Mouse (Mus musculus) liver, embryonic 11.5 days (tissue): ENCODE measurements around the gene Pim2. TPM values are rescaled to one million over a fixed set of nuclear protein-coding genes. Genes with fewer than 3 reads are reported as not detected.

Experiments used
- ATAC-seq: fragments of 200-750 bp; cut with Nextera tagmentation; replicated peaks from 2 replicates; pipeline ENCODE4 v1.8.0; 2017; ENCODE audit warnings: moderate number of reproducible peaks, mild to moderate bottlenecking, moderate TSS enrichment, moderate library complexity; ENCODE audit not compliant: low FRiP score
- DNase-seq: peaks from one replicate; pipeline ENCODE4 v3.0.0-alpha.2; 2017; ENCODE audit warnings: low spot score
- H3K27ac ChIP-seq: fragments of 300-500 bp; sonication (generic); 2 replicates; pipeline ENCODE4 v1.5.1; 2014; ENCODE audit warnings: mild to moderate bottlenecking, low read depth, low read length, control low read depth
- H3K27me3 ChIP-seq: fragments of 300-500 bp; sonication (generic); replicated peaks from 2 replicates; pipeline ENCODE4 v1.6.1; 2014; ENCODE audit warnings: low read length, mixed read lengths; ENCODE audit not compliant: control insufficient read depth, insufficient read depth
- H3K36me3 ChIP-seq: fragments of 300-500 bp; sonication (generic); 2 replicates; pipeline ENCODE4 v1.6.1; 2014; ENCODE audit warnings: mild to moderate bottlenecking, low read length, moderate library complexity, mixed read lengths; ENCODE audit not compliant: control insufficient read depth, insufficient read depth
- H3K4me1 ChIP-seq: fragments of 300-500 bp; sonication (generic); replicated peaks from 2 replicates; pipeline ENCODE4 v1.6.1; 2014; ENCODE audit warnings: low read length, mixed read lengths; ENCODE audit not compliant: control insufficient read depth, insufficient read depth
- H3K4me2 ChIP-seq: fragments of 300-500 bp; sonication (generic); 2 replicates; pipeline ENCODE4 v1.6.1; 2014; ENCODE audit warnings: mild to moderate bottlenecking, control low read depth, moderate library complexity
- H3K4me3 ChIP-seq: fragments of 300-500 bp; sonication (generic); 2 replicates; pipeline ENCODE4 v1.5.1; 2014; ENCODE audit warnings: low read depth, low read length, control low read depth
- H3K9ac ChIP-seq: fragments of 300-500 bp; sonication (generic); 2 replicates; pipeline ENCODE4 v1.6.1; 2014; ENCODE audit warnings: low read depth, low read length, control low read depth
- H3K9me3 ChIP-seq: fragments of 300-500 bp; sonication (generic); 2 replicates; pipeline ENCODE4 v1.6.1; 2016; ENCODE audit warnings: low read length, inconsistent platforms, mixed read lengths; ENCODE audit not compliant: control insufficient read depth
- WGBS: fragments of 180-500 bp; shearing (Covaris S2); extraction: QIAGEN DNeasy Blood & Tissue Kit; methylation state at CpG from one replicate; pipeline ENCODE4 v1.1.7; 2014; 5-methylcytosine and 5-hydroxymethylcytosine counted together
- polyA plus RNA-seq: library from polyadenylated mRNA; unstranded; fragments of >200 nt; fragmentation: Nextera tagmentation; extraction: Ambion mirVana; gene quantifications from 2 replicates; pipeline ENCODE4 v1.2.1, GENCODE M21; 2014

Gene Pim2
- polyA plus RNA-seq, 1 experiment from 2014 or later: 8.5 TPM

DNA sequence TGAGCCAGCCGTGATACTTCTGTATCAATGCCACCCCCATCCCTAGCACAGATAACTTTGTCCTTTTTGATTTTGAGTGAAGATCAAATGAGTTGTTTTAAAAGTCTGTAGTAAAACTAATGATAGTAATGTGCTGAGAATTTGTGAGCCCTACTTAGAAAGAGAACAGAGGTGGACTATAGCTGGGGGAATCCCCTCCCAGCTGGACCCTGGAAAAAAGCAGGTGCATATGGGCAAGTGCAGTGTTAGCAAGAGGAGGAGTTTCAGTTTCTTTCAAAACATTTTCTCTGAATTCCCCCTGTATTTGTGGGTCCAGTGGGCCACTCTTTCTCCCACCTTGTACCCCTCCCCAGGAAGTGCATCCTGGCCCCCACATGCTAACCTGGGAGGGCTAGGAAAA, 14.9 kb upstream of the Pim2 start:
- Histone ChIP-seq H3K9ac (no peak overlapping the region), H3K9me3 (no peaks in the 10 kb centered on the region), H3K27me3 (no peaks in the 10 kb centered on the region), H3K4me1 (peaks cover 3% of the 10 kb centered on the region), H3K4me2 (no peak overlapping the region), H3K36me3 (no peaks in the 10 kb centered on the region; the same call in 1 of the 2 replicates), H3K27ac (no peak overlapping the region), H3K4me3 (no peak overlapping the region)
- no peak for ATAC-seq
- WGBS: 81% methylated on average over 1 of the region's 1 CpGs
- DNase-seq: no peak

DNA sequence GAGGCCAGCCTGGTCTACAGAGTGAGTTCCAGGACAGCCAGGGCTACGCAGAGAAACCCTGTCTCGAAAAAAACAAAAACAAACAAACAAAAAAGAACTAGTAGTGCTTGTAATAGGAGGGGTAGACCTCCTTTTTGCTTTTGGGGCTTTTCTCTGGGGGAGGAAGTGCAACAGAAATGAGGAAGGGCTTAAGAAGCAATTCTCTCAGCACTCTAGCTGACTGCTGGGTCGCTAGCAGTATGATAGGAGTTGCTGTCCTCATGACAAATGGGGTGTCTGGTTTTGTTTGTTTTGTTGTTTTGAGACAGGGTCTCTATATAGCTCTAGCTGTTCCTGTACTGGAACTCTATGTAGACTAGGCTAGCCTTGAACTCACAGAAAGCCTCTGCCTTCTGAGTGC, 13.5 kb upstream of the Pim2 start:
- H3K36me3 ChIP-seq: no peaks in the 10 kb centered on the region; the same call in 1 of the 2 replicates
- no peak overlapping the region for H3K4me3 ChIP-seq
- no peaks in the 10 kb centered on the region for H3K27me3 ChIP-seq
- DNase-seq: no peak
- H3K27ac ChIP-seq: no peak overlapping the region
- peaks cover 3% of the 10 kb centered on the region for H3K4me1 ChIP-seq
- H3K9ac ChIP-seq: no peak overlapping the region
- no peaks in the 10 kb centered on the region for H3K9me3 ChIP-seq
- no peak for ATAC-seq
- H3K4me2 ChIP-seq: no peak overlapping the region
- 69% methylated on average over 3 of the region's 3 CpGs for WGBS

DNA sequence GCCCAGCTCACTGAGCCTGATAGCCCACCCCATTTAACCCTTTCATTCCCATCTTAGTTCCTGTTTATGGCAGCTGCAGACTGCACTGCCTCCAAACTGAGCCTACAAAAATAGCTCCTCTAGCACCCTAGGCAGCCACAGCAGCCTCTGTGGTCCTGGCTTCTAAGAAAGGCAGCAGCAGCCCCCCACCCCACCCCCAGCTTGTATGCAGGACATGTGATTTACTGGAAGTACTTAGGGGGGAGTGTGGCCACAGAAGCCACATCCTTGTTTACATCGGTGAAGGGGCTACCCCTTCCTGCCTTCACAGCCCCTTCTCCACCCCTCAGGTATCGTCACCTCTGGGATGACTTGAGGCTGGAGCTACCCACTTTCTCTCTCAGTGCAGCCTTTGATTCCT, 12.7 kb upstream of the Pim2 start:
- Histone ChIP-seq H3K36me3 (no peaks in the 10 kb centered on the region; the same call in 1 of the 2 replicates), H3K4me3 (no peak overlapping the region), H3K9ac (no peak overlapping the region), H3K9me3 (no peaks in the 10 kb centered on the region), H3K27me3 (no peaks in the 10 kb centered on the region), H3K4me1 (peaks cover 2% of the 10 kb centered on the region), H3K4me2 (0 out of 2 replicates have a peak overlapping the region, but pooled peaks have one; percentile 9), H3K27ac (no peak overlapping the region)
- ATAC-seq (no peak), DNase-seq (no peak)
- WGBS: 50% methylated on average over 2 of the region's 2 CpGs

DNA sequence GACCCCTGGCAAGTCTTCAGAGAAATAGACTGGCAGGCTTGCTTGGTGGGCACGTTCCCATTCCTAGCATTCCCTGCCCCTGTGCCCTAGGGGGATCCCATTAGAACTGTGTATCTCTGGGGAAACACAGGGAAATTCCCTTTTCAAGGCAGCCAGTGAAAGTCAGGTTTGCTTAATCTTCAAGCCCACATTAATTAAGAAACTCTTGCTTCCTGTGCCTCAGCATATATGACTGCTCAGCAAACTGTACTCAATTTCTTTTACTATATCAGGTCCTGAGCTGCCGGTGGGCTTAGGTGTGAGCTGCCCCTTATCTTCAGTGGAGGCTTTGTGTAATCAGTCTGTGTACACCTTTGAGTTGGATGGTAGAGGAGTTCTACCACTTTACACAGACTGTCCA, 12.3 kb upstream of the Pim2 start:
- no peak overlapping the region for H3K9ac ChIP-seq
- H3K27me3 ChIP-seq: no peaks in the 10 kb centered on the region
- 43% methylated on average over 2 of the region's 2 CpGs for WGBS
- no peaks in the 10 kb centered on the region; the same call in 1 of the 2 replicates for H3K36me3 ChIP-seq
- no peak overlapping the region for H3K27ac ChIP-seq
- ATAC-seq (no peak), DNase-seq (no peak)
- H3K9me3 ChIP-seq: no peaks in the 10 kb centered on the region
- no peak overlapping the region for H3K4me2 ChIP-seq
- no peaks in the 10 kb centered on the region; the same call in 1 of the 2 replicates for H3K4me1 ChIP-seq
- H3K4me3 ChIP-seq: no peak overlapping the region

DNA sequence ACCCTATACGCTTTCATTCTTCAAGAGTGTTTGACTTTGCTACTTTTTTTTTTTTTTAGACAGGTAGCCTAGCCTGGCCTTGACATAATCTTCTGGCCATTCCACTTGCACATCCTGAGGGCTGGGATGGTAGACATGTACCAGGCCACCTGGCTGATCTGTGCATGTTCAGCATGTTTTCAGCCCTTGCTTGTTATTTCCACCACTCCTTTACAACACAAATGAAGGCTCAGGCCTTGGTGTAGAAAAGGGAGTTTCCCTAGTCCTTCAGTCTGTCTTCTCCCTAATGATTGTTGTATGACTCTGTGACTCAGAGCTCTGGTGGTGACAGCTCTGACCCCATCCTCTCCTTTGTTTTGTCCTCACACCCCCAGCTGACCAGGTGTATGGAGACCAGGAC, 10.9 kb upstream of the Pim2 start:
- H3K4me1 ChIP-seq: no peaks in the 10 kb centered on the region
- H3K36me3 ChIP-seq: peaks cover 3% of the 10 kb centered on the region; the same call in 1 of the 2 replicates
- no peak overlapping the region for H3K4me3 ChIP-seq
- DNase-seq (no peak), ATAC-seq (no peak)
- no peak overlapping the region for H3K4me2 ChIP-seq
- WGBS: 96% methylated on average over 1 of the region's 1 CpGs
- H3K9ac ChIP-seq: no peak overlapping the region
- no peak overlapping the region for H3K27ac ChIP-seq
- no peaks in the 10 kb centered on the region for H3K27me3 ChIP-seq
- H3K9me3 ChIP-seq: no peaks in the 10 kb centered on the region

DNA sequence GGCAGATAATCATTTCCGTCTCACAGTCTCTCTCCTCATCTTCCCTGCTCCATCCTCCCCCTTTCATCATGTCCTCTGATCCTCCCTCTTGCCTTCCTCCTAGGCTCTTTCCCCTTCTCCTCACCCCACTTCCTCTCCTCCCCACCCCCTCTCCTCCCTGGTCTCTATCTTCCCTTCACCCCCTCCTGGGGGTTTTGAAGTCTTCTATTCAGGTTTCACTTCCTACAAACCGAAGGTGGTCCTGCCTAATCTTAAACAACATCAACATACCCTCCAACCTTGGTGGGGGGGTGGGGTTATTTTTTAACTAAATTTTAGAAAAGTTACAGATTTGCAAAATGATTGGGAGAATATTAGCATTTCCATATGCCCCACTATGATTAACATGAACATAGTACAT, 9.6 kb upstream of the Pim2 start:
- Histone ChIP-seq H3K9me3 (no peaks in the 10 kb centered on the region), H3K36me3 (peaks cover 3% of the 10 kb centered on the region; the same call in 1 of the 2 replicates)
- ATAC-seq: no peak

DNA sequence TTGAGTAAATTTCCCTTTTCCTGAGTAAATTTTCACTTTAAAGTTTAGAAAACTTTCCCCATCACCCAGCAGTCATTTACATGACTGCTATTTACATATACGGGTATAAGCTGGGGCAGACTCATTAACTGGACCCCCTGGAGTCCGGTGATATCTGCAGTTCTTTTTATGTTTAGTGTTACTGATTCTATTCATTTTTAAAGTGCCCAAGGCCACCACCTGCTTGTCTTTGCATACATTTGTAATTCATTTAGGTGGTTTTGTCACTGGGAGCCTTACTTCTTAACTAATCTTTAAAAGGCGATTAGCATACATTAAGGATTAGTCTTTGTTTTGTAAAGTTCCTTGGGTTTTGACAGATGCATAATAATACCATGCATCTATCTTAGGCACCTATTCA, 8.2 kb upstream of the Pim2 start:
- no peak for DNase-seq
- Histone ChIP-seq H3K4me2 (no peak overlapping the region), H3K36me3 (peaks cover 5% of the 10 kb centered on the region; the same call in 1 of the 2 replicates), H3K9ac (no peak overlapping the region), H3K4me3 (no peak overlapping the region), H3K27ac (no peak overlapping the region), H3K27me3 (no peaks in the 10 kb centered on the region), H3K4me1 (no peaks in the 10 kb centered on the region), H3K9me3 (no peaks in the 10 kb centered on the region)
- ATAC-seq: no peak
- 55% methylated on average over 3 of the region's 3 CpGs for WGBS

More for the DNA sequence above, 9.6 kb upstream of the Pim2 start:
- Histone ChIP-seq H3K9ac (no peak overlapping the region), H3K4me3 (no peak overlapping the region), H3K27me3 (no peaks in the 10 kb centered on the region), H3K4me1 (no peaks in the 10 kb centered on the region), H3K4me2 (no peak overlapping the region), H3K27ac (no peak overlapping the region)
- DNase-seq: no peak
- 66% methylated on average over 2 of the region's 2 CpGs for WGBS

DNA sequence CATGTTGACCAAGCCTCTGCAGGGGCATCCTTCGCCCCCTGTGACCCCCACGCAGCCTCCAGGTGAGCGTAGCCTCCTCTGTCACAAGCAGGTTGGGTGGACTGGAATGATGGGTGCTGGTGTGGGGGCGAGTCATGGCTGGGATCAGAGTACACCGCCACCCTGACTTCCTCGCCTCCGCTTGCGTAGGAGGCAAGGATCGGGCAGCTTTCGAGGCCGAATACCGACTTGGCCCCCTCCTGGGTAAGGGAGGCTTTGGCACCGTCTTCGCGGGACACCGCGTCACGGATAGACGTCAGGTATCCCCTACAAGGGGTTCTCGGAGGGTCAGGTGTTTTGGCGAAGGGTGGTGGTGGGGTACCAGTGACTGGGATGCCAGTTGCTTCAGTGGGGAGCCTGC, 433 bp downstream of the Pim2 start:
- no peaks in the 10 kb centered on the region for H3K9me3 ChIP-seq
- peak overlapping the region; percentile 58 for H3K4me3 ChIP-seq
- peaks cover 3% of the 10 kb centered on the region; the same call in 1 of the 2 replicates for H3K4me1 ChIP-seq
- H3K27ac ChIP-seq: no peak overlapping the region
- H3K4me2 ChIP-seq: peak overlapping the region; percentile 96
- peak overlapping the region; percentile 53; the same call in 1 of the 2 replicates for H3K9ac ChIP-seq
- H3K36me3 ChIP-seq: peaks cover 3% of the 10 kb centered on the region; the same call in 1 of the 2 replicates
- DNase-seq (no peak), ATAC-seq (0 out of 2 replicates have a peak, but pooled peaks have one; percentile 10)
- WGBS: 17% methylated on average over 21 of the region's 21 CpGs
- no peaks in the 10 kb centered on the region for H3K27me3 ChIP-seq

DNA sequence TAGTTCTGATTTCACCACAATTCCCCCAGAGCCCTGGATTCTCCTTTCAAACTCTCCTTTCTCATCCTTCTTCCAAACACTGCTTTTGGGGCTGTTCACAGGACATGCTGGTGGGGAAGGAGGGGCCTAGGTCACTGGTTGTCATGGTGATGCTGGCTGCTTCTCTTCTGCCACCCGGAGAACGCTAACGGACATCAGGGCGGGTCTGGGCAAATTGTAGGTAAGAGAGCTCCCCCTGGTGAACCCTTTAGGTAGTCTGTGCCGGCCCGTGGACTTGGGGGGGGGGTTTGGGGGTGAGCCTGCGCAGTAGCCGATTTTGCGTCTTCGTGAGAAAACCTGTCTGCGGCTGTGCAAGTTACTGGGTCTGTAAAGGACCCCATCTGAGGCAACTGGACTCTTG, 1.8 kb downstream of the Pim2 start:
- H3K9ac ChIP-seq: no peak overlapping the region
- 9% methylated on average over 11 of the region's 11 CpGs for WGBS

More for the DNA sequence above, 1.8 kb downstream of the Pim2 start:
- H3K27me3 ChIP-seq: no peaks in the 10 kb centered on the region
- peak overlapping the region; percentile 12; the same call in 1 of the 2 replicates for H3K4me3 ChIP-seq
- no peaks in the 10 kb centered on the region for H3K9me3 ChIP-seq
- no peak overlapping the region for H3K27ac ChIP-seq
- H3K4me1 ChIP-seq: peaks cover 3% of the 10 kb centered on the region; the same call in 1 of the 2 replicates
- H3K36me3 ChIP-seq: no peaks in the 10 kb centered on the region; the same call in 1 of the 2 replicates
- H3K4me2 ChIP-seq: peak overlapping the region; percentile 96
- ATAC-seq (no peak; the same call in 1 of the 2 replicates), DNase-seq (peak; percentile 52)
